Mouse (Mus musculus) midbrain, embryonic 16.5 days (tissue): ENCODE results near the gene Ubqln4. TPM values are rescaled to one million over a fixed set of nuclear protein-coding genes. Genes with fewer than 3 reads are reported as not detected.

Source experiments
- microRNA counts: library from miRNA; unstranded; fragments of <30 nt; microRNA quantifications from one replicate; lab custom pipeline; 2016
- microRNA-seq: library from miRNA; unstranded; fragments of <30 nt; microRNA quantifications from one replicate; pipeline ENCODE4, GENCODE M21; 2017
- polyA plus RNA-seq: library from polyadenylated mRNA; unstranded; fragments of >200 nt; fragmentation: Nextera tagmentation; extraction: Ambion mirVana; gene quantifications from 2 replicates; pipeline ENCODE4 v1.2.1, GENCODE M21; 2015

Gene Ubqln4
- polyA plus RNA-seq, 1 experiment from 2014 or later, result 41.3 TPM

MicroRNAs within 50 kb of the gene (microRNA counts, 519-probe panel; counts per million panel counts)
- microRNA mmu-miR-1905 (lab: Ali Mortazavi, UCI), result 386 counts per million, percentile 18 among the panel's probes with 10 or more counts

Small RNA genes within 50 kb of the gene (microRNA-seq; reads per million reads assigned to microRNA genes)
- not detected for gene Mir1905

Other genes starting within 250 kb of the Ubqln4 start
- 91.3 and 107 TPM in 2 replicates for gene Glmp, start 228.7 kb upstream of the Ubqln4 start, polyA plus RNA-seq
- 1.0 and 1.2 TPM in 2 replicates for gene Tmem79, start 217.6 kb upstream of the Ubqln4 start, polyA plus RNA-seq
- 61.4 and 65.7 TPM in 2 replicates for gene Smg5, start 217.5 kb upstream of the Ubqln4 start, polyA plus RNA-seq
- 1.2 and 1.9 TPM in 2 replicates for gene Paqr6, start 189.2 kb upstream of the Ubqln4 start, polyA plus RNA-seq
- gene Bglap3, start 181.0 kb upstream of the Ubqln4 start, polyA plus RNA-seq, result not detected in 2 replicates
- 1.3 TPM in 1 of 2 replicates, not detected in the other for gene Bglap2, start 175.1 kb upstream of the Ubqln4 start, polyA plus RNA-seq
- gene Bglap, start 169.3 kb upstream of the Ubqln4 start, polyA plus RNA-seq, result 0.88 TPM in 1 of 2 replicates, not detected in the other
- 18.3 and 19.2 TPM in 2 replicates for gene Pmf1, start 143.4 kb upstream of the Ubqln4 start, polyA plus RNA-seq
- 36.7 and 39.3 TPM in 2 replicates for gene Slc25a44, start 128.6 kb upstream of the Ubqln4 start, polyA plus RNA-seq
- gene Sema4a, start 92.6 kb upstream of the Ubqln4 start, polyA plus RNA-seq, result 42.5 and 44.0 TPM in 2 replicates
- gene Lmna, start 43.8 kb upstream of the Ubqln4 start, polyA plus RNA-seq, result 51.0 and 59.7 TPM in 2 replicates
- 28.6 and 33.0 TPM in 2 replicates for gene Mex3a, start 21.4 kb upstream of the Ubqln4 start, polyA plus RNA-seq
- gene Rab25, start 5.5 kb upstream of the Ubqln4 start, polyA plus RNA-seq, result 0.69 TPM in 1 of 2 replicates, not detected in the other
- gene Lamtor2, start 684 bp upstream of the Ubqln4 start, polyA plus RNA-seq, result 181 and 193 TPM in 2 replicates
- gene Ssr2, start 22.1 kb downstream of the Ubqln4 start, polyA plus RNA-seq, result 127 and 144 TPM in 2 replicates
- gene Arhgef2, start 52.2 kb downstream of the Ubqln4 start, polyA plus RNA-seq, result 104 and 131 TPM in 2 replicates
- gene Rxfp4, start 99.4 kb downstream of the Ubqln4 start, polyA plus RNA-seq, result not detected in 2 replicates
- gene Khdc4, start 132.0 kb downstream of the Ubqln4 start, polyA plus RNA-seq, result 84.4 and 94.9 TPM in 2 replicates
- gene Rit1, start 163.1 kb downstream of the Ubqln4 start, polyA plus RNA-seq, result 59.4 and 65.6 TPM in 2 replicates
- gene Syt11, start 221.4 kb downstream of the Ubqln4 start, polyA plus RNA-seq, result 217 and 225 TPM in 2 replicates